Mouse (Mus musculus) forebrain, embryonic 16.5 days (tissue): ENCODE data around the gene Trabd. TPM values are rescaled to one million over a fixed set of nuclear protein-coding genes. Genes with fewer than 3 reads are reported as not detected.

ENCODE experiments used
- ATAC-seq: fragments of 200-750 bp; cut with Nextera tagmentation; 2 replicates; pipeline ENCODE4 v1.8.0; 2017; ENCODE audit warnings: mild to moderate bottlenecking, moderate library complexity
- H3K27ac ChIP-seq: fragments of 300-500 bp; sonication (generic); 2 replicates; pipeline ENCODE4 v1.5.1; 2014; ENCODE audit warnings: low read length, control low read depth
- H3K27me3 ChIP-seq: fragments of 300-500 bp; sonication (generic); replicated peaks from 2 replicates; pipeline ENCODE4 v1.6.1; 2014; ENCODE audit warnings: low read length; ENCODE audit not compliant: control insufficient read depth, insufficient read depth
- H3K36me3 ChIP-seq: fragments of 300-500 bp; sonication (generic); 2 replicates; pipeline ENCODE4 v1.6.1; 2014; ENCODE audit not compliant: control insufficient read depth, insufficient read depth
- H3K4me1 ChIP-seq: fragments of 300-500 bp; sonication (generic); replicated peaks from 2 replicates; pipeline ENCODE4 v1.6.1; 2014; ENCODE audit warnings: low read length; ENCODE audit not compliant: control insufficient read depth, insufficient read depth
- H3K4me2 ChIP-seq: fragments of 300-500 bp; sonication (generic); 2 replicates; pipeline ENCODE4 v1.6.1; 2014; ENCODE audit warnings: mild to moderate bottlenecking, low read length, control low read depth
- H3K4me3 ChIP-seq: fragments of 300-500 bp; sonication (generic); replicated peaks from 2 replicates; pipeline ENCODE4 v1.5.1; 2014; ENCODE audit warnings: mild to moderate bottlenecking, low read length, control low read depth
- H3K9ac ChIP-seq: fragments of 300-500 bp; sonication (generic); replicated peaks from 2 replicates; pipeline ENCODE4 v1.6.1; 2014; ENCODE audit warnings: low read depth, low read length, control low read depth
- H3K9me3 ChIP-seq: fragments of 300-500 bp; sonication (generic); 2 replicates; pipeline ENCODE4 v1.6.1; 2016; ENCODE audit warnings: low read length; ENCODE audit not compliant: control insufficient read depth
- WGBS: fragments of 180-500 bp; shearing (Covaris S2); extraction: QIAGEN DNeasy Blood & Tissue Kit; methylation state at CpG from one replicate; pipeline ENCODE4 v1.1.7; 2014; 5-methylcytosine and 5-hydroxymethylcytosine counted together
- polyA plus RNA-seq: library from polyadenylated mRNA; unstranded; fragments of >200 nt; fragmentation: Nextera tagmentation; extraction: Ambion mirVana; gene quantifications from 2 replicates; pipeline ENCODE4 v1.2.1, GENCODE M21; 2015

The Trabd gene
- polyA plus RNA-seq, 1 experiment from 2014 or later = 39.8 TPM

GRCm38 (mm10) chr15:89090662-89091061 lies 15.7 kb downstream of the Trabd start:
- H3K4me3 ChIP-seq = no peak overlapping the region
- H3K27ac ChIP-seq = no peak overlapping the region
- H3K9ac ChIP-seq = no peak overlapping the region
- peaks cover 18% of the 10 kb centered on the region for H3K4me1 ChIP-seq
- H3K9me3 ChIP-seq = no peaks in the 10 kb centered on the region
- H3K4me2 ChIP-seq = no peak overlapping the region
- ATAC-seq = no peak
- no peaks in the 10 kb centered on the region for H3K27me3 ChIP-seq
- peaks cover 37% of the 10 kb centered on the region for H3K36me3 ChIP-seq
- 88% methylated on average over 4 of the region's 4 CpGs for WGBS

- Histone ChIP-seq H3K4me1 (peaks cover 18% of the 10 kb centered on the region), H3K9me3 (no peaks in the 10 kb centered on the region), H3K9ac (no peak overlapping the region), H3K4me3 (no peak overlapping the region), H3K27me3 (no peaks in the 10 kb centered on the region), H3K36me3 (peaks cover 31% of the 10 kb centered on the region), H3K4me2 (no peak overlapping the region), H3K27ac (no peak overlapping the region)
- ATAC-seq = no peak
- 74% methylated on average over 5 of the region's 5 CpGs for WGBS
Observed at GRCm38 (mm10) chr15:89092181-89092580, 17.3 kb downstream of the Trabd start.

GRCm38 (mm10) chr15:89097450-89097849 lies 22.5 kb downstream of the Trabd start:
- Histone ChIP-seq H3K4me1 (no peaks in the 10 kb centered on the region), H3K4me3 (no peak overlapping the region), H3K4me2 (no peak overlapping the region), H3K36me3 (peaks cover 50% of the 10 kb centered on the region), H3K27ac (no peak overlapping the region), H3K9me3 (no peaks in the 10 kb centered on the region), H3K27me3 (no peaks in the 10 kb centered on the region), H3K9ac (no peak overlapping the region)
- 80% methylated on average over 5 of the region's 5 CpGs for WGBS
- ATAC-seq = no peak

GRCm38 (mm10) chr15:89098616-89099015 lies 23.7 kb downstream of the Trabd start:
- Histone ChIP-seq H3K27ac (no peak overlapping the region), H3K36me3 (peaks cover 44% of the 10 kb centered on the region), H3K4me1 (no peaks in the 10 kb centered on the region), H3K9me3 (no peaks in the 10 kb centered on the region), H3K27me3 (no peaks in the 10 kb centered on the region), H3K4me3 (no peak overlapping the region), H3K4me2 (no peak overlapping the region), H3K9ac (no peak overlapping the region)
- WGBS = 92% methylated on average over 7 of the region's 7 CpGs
- ATAC-seq = no peak

GRCm38 (mm10) chr15:89100823-89101222 lies 25.9 kb downstream of the Trabd start:
- Histone ChIP-seq H3K27me3 (no peaks in the 10 kb centered on the region), H3K9ac (no peak overlapping the region), H3K36me3 (peaks cover 29% of the 10 kb centered on the region), H3K4me2 (no peak overlapping the region), H3K9me3 (no peaks in the 10 kb centered on the region), H3K4me1 (no peaks in the 10 kb centered on the region), H3K27ac (no peak overlapping the region), H3K4me3 (no peak overlapping the region)
- WGBS = 92% methylated on average over 12 of the region's 12 CpGs
- no peak for ATAC-seq

- Histone ChIP-seq H3K4me3 (no peak overlapping the region), H3K9ac (no peak overlapping the region), H3K27me3 (no peaks in the 10 kb centered on the region), H3K4me1 (no peaks in the 10 kb centered on the region), H3K27ac (no peak overlapping the region), H3K9me3 (no peaks in the 10 kb centered on the region), H3K36me3 (peaks cover 24% of the 10 kb centered on the region), H3K4me2 (no peak overlapping the region)
- no peak for ATAC-seq
- WGBS = 65% methylated on average over 5 of the region's 5 CpGs
Observed at GRCm38 (mm10) chr15:89102646-89103045, 27.7 kb downstream of the Trabd start.

- WGBS = 91% methylated on average over 10 of the region's 10 CpGs
- no peak overlapping the region for H3K27ac ChIP-seq
- no peak for ATAC-seq
- H3K4me2 ChIP-seq = no peak overlapping the region
- H3K36me3 ChIP-seq = peaks cover 27% of the 10 kb centered on the region
- H3K4me3 ChIP-seq = no peak overlapping the region
- no peaks in the 10 kb centered on the region for H3K27me3 ChIP-seq
- H3K9me3 ChIP-seq = no peaks in the 10 kb centered on the region
- H3K9ac ChIP-seq = no peak overlapping the region
- H3K4me1 ChIP-seq = no peaks in the 10 kb centered on the region
Observed at GRCm38 (mm10) chr15:89103921-89104320, 29.0 kb downstream of the Trabd start.

- Histone ChIP-seq H3K27ac (no peak overlapping the region), H3K4me3 (no peak overlapping the region), H3K36me3 (peaks cover 29% of the 10 kb centered on the region), H3K4me2 (no peak overlapping the region), H3K9ac (no peak overlapping the region), H3K9me3 (no peaks in the 10 kb centered on the region), H3K27me3 (no peaks in the 10 kb centered on the region), H3K4me1 (no peaks in the 10 kb centered on the region)
- ATAC-seq = no peak
- WGBS = 94% methylated on average over 8 of the region's 8 CpGs
Observed at GRCm38 (mm10) chr15:89104425-89104824, 29.5 kb downstream of the Trabd start.

- WGBS = 78% methylated on average over 13 of the region's 13 CpGs
- H3K4me2 ChIP-seq = no peak overlapping the region
- H3K9me3 ChIP-seq = no peaks in the 10 kb centered on the region
- no peak overlapping the region for H3K9ac ChIP-seq
- H3K4me1 ChIP-seq = no peaks in the 10 kb centered on the region
- H3K27me3 ChIP-seq = no peaks in the 10 kb centered on the region
- no peak for ATAC-seq
- H3K27ac ChIP-seq = no peak overlapping the region
- H3K36me3 ChIP-seq = peaks cover 23% of the 10 kb centered on the region
- no peak overlapping the region for H3K4me3 ChIP-seq
Observed at GRCm38 (mm10) chr15:89106073-89106472, 31.1 kb downstream of the Trabd start.

- H3K4me3 ChIP-seq = no peak overlapping the region
- no peak overlapping the region for H3K27ac ChIP-seq
- no peak overlapping the region for H3K9ac ChIP-seq
- no peaks in the 10 kb centered on the region for H3K4me1 ChIP-seq
- WGBS = 94% methylated on average over 1 of the region's 1 CpGs
- H3K4me2 ChIP-seq = no peak overlapping the region
- H3K36me3 ChIP-seq = peaks cover 27% of the 10 kb centered on the region
- H3K9me3 ChIP-seq = no peaks in the 10 kb centered on the region
- no peaks in the 10 kb centered on the region for H3K27me3 ChIP-seq
- ATAC-seq = no peak
Observed at GRCm38 (mm10) chr15:89106976-89107375, 32.1 kb downstream of the Trabd start.
